Mouse (Mus musculus) lung, adult 2 months (tissue): ENCODE measurements around the gene Ifna7.

ENCODE experiments used
- CTCF ChIP-seq: fragments of 200-500 bp; IDR thresholded peaks from 2 replicates; pipeline ENCODE4 v1.5.1; 2011; ENCODE audit warnings: mild to moderate bottlenecking, low read length, control low read depth; ENCODE audit not compliant: insufficient read depth
- POLR2A ChIP-seq: fragments of 200-500 bp; IDR thresholded peaks from 2 replicates; pipeline ENCODE4 v1.6.1; 2011; ENCODE audit warnings: low read depth, mild to moderate bottlenecking, control low read depth, low read length, borderline replicate concordance; ENCODE audit errors: extremely low read depth

- TF ChIP-seq POLR2A, result no peak
- no peak for TF ChIP-seq CTCF
These were observed 24.0 kb downstream of the Ifna7 start for GRCm38 (mm10) chr4:88840058-88840457.
